Mouse (Mus musculus): Measurements from ENCODE around the gene Cetn4.

GRCm38 (mm10) chr3:37291929-37292328 is 20.6 kb downstream of the Cetn4 start:
- TF ChIP-seq CTCF (IDR thresholded peaks at IDR 0.05; ENCODE audit: borderline replicate concordance, insufficient read depth, low read depth, low read length) (no peak), POLR2A (IDR thresholded peaks at IDR 0.05; ENCODE audit: borderline replicate concordance, insufficient read depth, low read length) (no peak)

Measured in cerebellum, adult 2 months (tissue).